Mouse (Mus musculus) lung, embryonic 14.5 days (tissue): ENCODE measurements around the gene Chrd. TPM values are rescaled to one million over a fixed set of nuclear protein-coding genes. Genes with fewer than 3 reads are reported as not detected.
A peak's percentile ranks its signal among the peaks of the same experiment; 100 is the strongest.

ENCODE experiments used
- ATAC-seq: fragments of 200-750 bp; cut with Nextera tagmentation; 2 replicates; pipeline ENCODE4 v1.8.0; 2017; ENCODE audit warnings: mild to moderate bottlenecking, moderate TSS enrichment, moderate library complexity; ENCODE audit not compliant: insufficient read depth
- DNase-seq: peaks from one replicate; pipeline ENCODE4 v3.0.0-alpha.2; 2015
- H3K27ac ChIP-seq: fragments of 300-500 bp; sonication (generic); 2 replicates; pipeline ENCODE4 v1.5.1; 2014; ENCODE audit warnings: low read depth, mild to moderate bottlenecking, moderate library complexity
- H3K27me3 ChIP-seq: fragments of 300-500 bp; sonication (generic); 2 replicates; pipeline ENCODE4 v1.6.1; 2014; ENCODE audit warnings: low read length, control low read depth; ENCODE audit not compliant: insufficient read depth
- H3K36me3 ChIP-seq: fragments of 300-500 bp; sonication (generic); 2 replicates; pipeline ENCODE4 v1.6.1; 2014; ENCODE audit warnings: control low read depth; ENCODE audit not compliant: insufficient read depth
- H3K4me1 ChIP-seq: fragments of 300-500 bp; sonication (generic); 2 replicates; pipeline ENCODE4 v1.6.1; 2014; ENCODE audit warnings: antibody characterized with exemption, control low read depth; ENCODE audit not compliant: insufficient read depth
- H3K4me2 ChIP-seq: fragments of 300-500 bp; sonication (generic); 2 replicates; pipeline ENCODE4 v1.6.1; 2014; ENCODE audit warnings: mild to moderate bottlenecking
- H3K4me3 ChIP-seq: fragments of 300-500 bp; sonication (generic); 2 replicates; pipeline ENCODE4 v1.5.1; 2014; ENCODE audit warnings: low read depth, low read length
- H3K9ac ChIP-seq: fragments of 300-500 bp; sonication (generic); 2 replicates; pipeline ENCODE4 v1.6.1; 2014
- H3K9me3 ChIP-seq: fragments of 300-500 bp; sonication (generic); 2 replicates; pipeline ENCODE4 v1.6.1; 2016; ENCODE audit warnings: low read depth, low read length, control low read depth
- CTCF ChIP-seq: IDR thresholded peaks from 2 replicates; pipeline ENCODE4 v1.5.1; 2016; ENCODE audit warnings: antibody characterized with exemption, low read depth
- WGBS: fragments of 180-500 bp; shearing (Covaris S2); extraction: QIAGEN DNeasy Blood & Tissue Kit; methylation state at CpG from one replicate; pipeline ENCODE4 v1.1.7; 2014; 5-methylcytosine and 5-hydroxymethylcytosine counted together
- polyA plus RNA-seq: library from polyadenylated mRNA; unstranded; fragments of >200 nt; fragmentation: Nextera tagmentation; extraction: Ambion mirVana; gene quantifications from 2 replicates; pipeline ENCODE4 v1.2.1, GENCODE M21; 2014

Chrd gene
- polyA plus RNA-seq, 1 experiment from 2014 or later: 4.8 TPM

DNA sequence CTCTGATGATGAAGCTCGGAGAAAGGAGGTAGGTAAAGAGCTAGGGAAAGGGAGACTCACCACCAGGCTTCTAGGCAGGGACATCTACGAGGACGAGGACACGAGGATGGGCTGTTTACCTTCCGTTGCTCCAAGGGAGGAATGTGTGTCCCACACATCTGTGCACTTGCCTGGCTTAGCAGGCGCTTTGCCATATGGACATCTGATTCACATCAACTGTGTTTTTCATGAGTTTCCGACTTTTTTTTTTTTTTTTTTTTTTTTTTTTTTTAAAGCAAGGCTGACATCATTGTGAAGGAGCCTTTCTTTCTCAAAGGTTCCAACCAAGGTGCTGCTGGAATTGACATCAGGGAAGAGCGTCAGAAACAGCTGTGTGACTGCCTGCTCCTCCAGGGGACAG, 17.6 kb downstream of the Chrd start:
- Histone ChIP-seq H3K27ac (no peak overlapping the region), H3K27me3 (no peaks in the 10 kb centered on the region), H3K9ac (no peak overlapping the region), H3K4me3 (no peak overlapping the region), H3K36me3 (no peaks in the 10 kb centered on the region), H3K4me1 (no peaks in the 10 kb centered on the region), H3K4me2 (no peak overlapping the region), H3K9me3 (no peaks in the 10 kb centered on the region)
- no peak for TF ChIP-seq CTCF
- 36% methylated on average over 8 of the region's 8 CpGs for WGBS
- no peak for DNase-seq
- no peak for ATAC-seq

DNA sequence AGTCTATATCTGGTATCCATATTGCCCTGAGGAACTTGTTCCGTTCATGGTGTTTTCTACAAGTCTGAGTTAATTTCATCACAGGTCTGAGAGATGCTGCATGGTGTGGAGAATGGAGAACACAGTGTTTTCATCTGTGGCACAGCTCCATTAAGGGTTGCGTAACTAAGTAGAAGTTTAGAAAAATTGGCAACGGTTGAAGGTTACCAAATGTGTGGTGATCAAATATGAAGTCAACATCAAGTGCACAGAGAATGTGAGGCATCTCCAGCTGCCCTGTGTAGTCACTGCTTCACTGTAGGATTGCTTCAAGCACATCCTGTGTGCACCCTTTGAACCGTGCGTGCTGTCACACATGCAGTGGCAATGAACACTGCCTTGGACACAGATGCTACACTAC, 23.1 kb downstream of the Chrd start:
- Histone ChIP-seq H3K27ac (no peak overlapping the region), H3K27me3 (no peaks in the 10 kb centered on the region), H3K36me3 (no peaks in the 10 kb centered on the region), H3K9ac (no peak overlapping the region), H3K9me3 (no peaks in the 10 kb centered on the region), H3K4me3 (no peak overlapping the region), H3K4me1 (no peaks in the 10 kb centered on the region), H3K4me2 (no peak overlapping the region)
- 78% methylated on average over 5 of the region's 5 CpGs for WGBS
- TF ChIP-seq CTCF: no peak
- ATAC-seq (no peak), DNase-seq (peak; percentile 27)

DNA sequence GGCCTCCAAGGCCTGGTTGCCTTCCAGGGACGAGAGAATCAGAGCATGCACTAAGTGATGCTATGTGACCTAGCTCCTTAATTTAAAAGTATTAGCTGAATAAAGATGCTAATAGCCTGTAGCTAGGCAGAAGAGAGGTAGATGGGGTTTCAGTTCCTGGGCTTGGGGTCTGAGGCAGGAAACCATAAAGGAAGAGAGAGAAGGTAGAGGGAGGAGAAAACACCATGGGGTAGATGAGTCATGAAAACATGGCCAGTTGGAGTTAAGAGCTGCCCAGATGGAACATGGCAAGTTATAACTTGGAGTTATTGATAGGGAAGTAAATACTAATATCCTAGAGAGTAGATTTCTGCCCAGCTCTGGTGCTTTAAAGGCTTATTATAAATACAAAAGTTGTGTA, 24.5 kb downstream of the Chrd start:
- no peak overlapping the region for H3K4me2 ChIP-seq
- WGBS: 70% methylated on average over 1 of the region's 1 CpGs

DNA sequence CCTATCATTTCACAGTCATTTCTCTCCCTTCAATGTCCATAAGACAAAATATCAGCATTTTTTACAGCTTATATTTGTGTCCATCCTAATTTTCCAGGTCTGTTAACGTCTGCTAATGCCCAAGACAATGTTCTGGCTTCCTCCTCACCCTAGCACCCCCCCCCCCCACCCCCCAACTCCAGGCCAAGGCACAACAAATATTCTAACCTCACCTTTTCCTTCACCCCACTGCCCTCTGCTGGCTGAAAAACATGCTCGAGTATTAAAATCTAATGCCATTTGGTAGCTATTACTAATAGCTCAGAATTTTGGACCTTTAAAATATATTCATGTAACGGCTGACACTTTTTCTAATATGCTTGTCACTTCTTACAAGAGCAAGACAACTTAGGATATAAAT, 28.8 kb downstream of the Chrd start:
- no peak for ATAC-seq
- 7% methylated on average over 3 of the region's 3 CpGs for WGBS

More for the DNA sequence above, 24.5 kb downstream of the Chrd start:
- H3K27me3 ChIP-seq: no peaks in the 10 kb centered on the region
- H3K36me3 ChIP-seq: no peaks in the 10 kb centered on the region
- no peak overlapping the region for H3K9ac ChIP-seq
- no peak for TF ChIP-seq CTCF
- no peak for ATAC-seq
- H3K27ac ChIP-seq: no peak overlapping the region
- H3K9me3 ChIP-seq: no peaks in the 10 kb centered on the region
- H3K4me3 ChIP-seq: no peak overlapping the region
- no peak for DNase-seq
- H3K4me1 ChIP-seq: no peaks in the 10 kb centered on the region

DNA sequence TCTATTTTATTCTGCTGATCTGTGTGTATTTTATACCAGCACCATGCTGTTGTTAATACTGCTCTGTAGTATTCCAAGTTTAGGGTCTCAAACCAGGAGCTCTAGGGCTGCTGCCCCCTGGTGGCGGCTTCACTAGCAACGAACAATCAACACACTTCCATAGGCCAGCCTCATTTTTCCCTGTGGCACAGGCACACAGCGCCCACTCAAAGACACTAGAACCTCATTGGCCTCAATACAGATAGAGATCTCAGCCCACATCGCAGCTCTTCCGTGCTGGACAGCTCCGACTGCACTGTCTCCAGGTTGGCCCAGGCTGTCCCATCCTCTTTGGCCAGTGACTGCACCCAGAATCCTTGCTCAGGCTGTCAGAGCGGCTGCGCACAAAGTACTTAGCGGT, 32.3 kb downstream of the Chrd start:
- ATAC-seq (no peak), DNase-seq (peak; percentile 77)
- Histone ChIP-seq H3K27ac (no peak overlapping the region), H3K4me2 (no peak overlapping the region), H3K9ac (no peak overlapping the region), H3K9me3 (no peaks in the 10 kb centered on the region), H3K4me3 (no peak overlapping the region), H3K4me1 (no peaks in the 10 kb centered on the region), H3K36me3 (no peaks in the 10 kb centered on the region), H3K27me3 (no peaks in the 10 kb centered on the region)
- TF ChIP-seq CTCF: peak; percentile 72
- WGBS: 48% methylated on average over 9 of the region's 9 CpGs

More for the DNA sequence above, 28.8 kb downstream of the Chrd start:
- H3K36me3 ChIP-seq: no peaks in the 10 kb centered on the region
- H3K4me3 ChIP-seq: no peak overlapping the region
- H3K9ac ChIP-seq: no peak overlapping the region
- H3K27me3 ChIP-seq: no peaks in the 10 kb centered on the region
- TF ChIP-seq CTCF: peak; percentile 69
- H3K4me2 ChIP-seq: no peak overlapping the region
- H3K27ac ChIP-seq: no peak overlapping the region
- H3K4me1 ChIP-seq: no peaks in the 10 kb centered on the region
- peak; percentile 78 for DNase-seq
- no peaks in the 10 kb centered on the region for H3K9me3 ChIP-seq

DNA sequence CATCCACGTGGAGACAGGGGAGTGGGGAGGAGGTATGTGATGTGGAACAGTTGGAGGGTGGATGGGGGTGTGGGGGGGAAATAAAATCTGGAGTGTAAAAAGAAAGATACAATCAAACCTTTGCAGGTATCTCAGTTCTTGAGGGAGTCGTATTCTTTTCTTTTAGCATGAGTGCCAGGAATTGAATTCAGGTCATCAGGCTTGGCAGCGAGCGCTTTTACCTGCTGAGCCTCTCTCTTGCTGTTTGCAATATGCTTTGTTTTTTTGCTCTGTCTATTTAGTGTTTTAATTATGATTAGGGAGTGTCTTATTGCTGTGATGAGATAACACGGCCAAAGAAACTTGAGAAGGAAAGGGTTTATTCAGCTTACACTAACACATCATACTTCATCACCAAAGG, 42.1 kb downstream of the Chrd start:
- no peak for TF ChIP-seq CTCF
- H3K4me3 ChIP-seq: no peak overlapping the region
- 61% methylated on average over 5 of the region's 5 CpGs for WGBS
- H3K4me2 ChIP-seq: no peak overlapping the region
- no peaks in the 10 kb centered on the region for H3K4me1 ChIP-seq
- H3K27ac ChIP-seq: no peak overlapping the region
- DNase-seq: no peak
- H3K36me3 ChIP-seq: no peaks in the 10 kb centered on the region
- no peaks in the 10 kb centered on the region for H3K27me3 ChIP-seq
- H3K9me3 ChIP-seq: no peaks in the 10 kb centered on the region
- no peak for ATAC-seq
- H3K9ac ChIP-seq: no peak overlapping the region

DNA sequence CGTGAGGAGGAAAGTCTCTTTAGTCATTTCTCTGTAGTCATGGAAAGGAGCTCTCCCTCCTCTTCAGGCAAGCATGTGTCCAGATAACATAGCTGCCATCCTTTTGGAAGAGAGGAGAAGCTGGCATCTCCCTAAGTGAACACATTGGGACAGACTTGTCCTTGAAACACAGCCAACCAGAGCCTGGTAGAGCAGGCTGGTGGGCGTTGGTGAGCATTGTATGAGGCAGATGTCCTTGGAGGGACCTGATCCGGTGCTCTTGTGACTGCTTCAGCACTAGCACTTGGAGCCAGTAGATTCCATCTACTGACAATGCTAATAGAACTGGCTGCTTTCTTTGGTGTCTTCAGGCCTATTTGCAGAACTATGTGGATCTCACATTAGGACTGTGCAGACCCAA, 46.9 kb downstream of the Chrd start:
- Histone ChIP-seq H3K27me3 (no peaks in the 10 kb centered on the region), H3K4me1 (no peaks in the 10 kb centered on the region), H3K4me3 (no peak overlapping the region), H3K4me2 (no peak overlapping the region), H3K9ac (no peak overlapping the region), H3K9me3 (no peaks in the 10 kb centered on the region), H3K27ac (no peak overlapping the region), H3K36me3 (no peaks in the 10 kb centered on the region)
- DNase-seq (no peak), ATAC-seq (no peak)
- WGBS: 75% methylated on average over 3 of the region's 3 CpGs
- no peak for TF ChIP-seq CTCF

DNA sequence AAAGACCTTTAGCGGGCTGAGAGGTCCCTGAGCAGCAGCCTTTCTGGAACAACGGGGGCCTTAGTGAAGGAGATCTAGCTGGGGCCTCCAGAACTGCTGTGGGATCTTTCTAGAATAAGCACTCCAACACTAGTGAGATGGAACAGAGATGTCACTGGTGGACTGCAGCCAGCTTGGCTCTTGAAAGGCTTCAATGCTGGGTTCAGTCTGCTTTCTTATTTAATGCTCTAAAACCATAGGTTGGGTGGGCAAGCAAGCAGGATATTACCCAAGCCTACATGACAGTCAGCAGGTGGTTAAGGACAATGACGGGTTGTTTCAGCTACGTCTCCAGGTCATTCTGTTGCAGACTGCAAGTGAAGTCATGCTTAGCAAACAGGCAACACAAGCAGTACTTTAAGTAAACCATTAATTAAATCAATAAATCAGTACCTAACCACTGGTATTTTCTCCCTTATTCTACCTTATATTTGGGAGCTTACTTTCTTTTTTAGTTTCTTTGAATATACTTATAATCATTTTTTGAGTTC, 48.2 kb downstream of the Chrd start:
- no peak for ATAC-seq
- no peaks in the 10 kb centered on the region for H3K36me3 ChIP-seq
- no peak overlapping the region for H3K4me2 ChIP-seq
- no peak overlapping the region for H3K27ac ChIP-seq
- no peaks in the 10 kb centered on the region for H3K4me1 ChIP-seq
- H3K27me3 ChIP-seq: no peaks in the 10 kb centered on the region
- no peak overlapping the region for H3K9ac ChIP-seq
- no peak for TF ChIP-seq CTCF
- DNase-seq: no peak
- H3K4me3 ChIP-seq: no peak overlapping the region
- H3K9me3 ChIP-seq: no peaks in the 10 kb centered on the region
- 82% methylated on average over 4 of the region's 4 CpGs for WGBS
